Mouse (Mus musculus): Measurements from ENCODE around the gene Gbp8. TPM values are rescaled to one million over a fixed set of nuclear protein-coding genes. Genes with fewer than 3 reads are reported as not detected.
"Not testable (repeated sequence)": the region's sequence is repeated elsewhere in the genome, so short reads cannot be mapped to it uniquely, and the experiment has no call there.

Gbp8 gene
- polyA plus RNA-seq (2015; fragmentation: Nextera tagmentation; extraction: Ambion mirVana) = 1.6 and 1.9 TPM in 2 replicates

DNA sequence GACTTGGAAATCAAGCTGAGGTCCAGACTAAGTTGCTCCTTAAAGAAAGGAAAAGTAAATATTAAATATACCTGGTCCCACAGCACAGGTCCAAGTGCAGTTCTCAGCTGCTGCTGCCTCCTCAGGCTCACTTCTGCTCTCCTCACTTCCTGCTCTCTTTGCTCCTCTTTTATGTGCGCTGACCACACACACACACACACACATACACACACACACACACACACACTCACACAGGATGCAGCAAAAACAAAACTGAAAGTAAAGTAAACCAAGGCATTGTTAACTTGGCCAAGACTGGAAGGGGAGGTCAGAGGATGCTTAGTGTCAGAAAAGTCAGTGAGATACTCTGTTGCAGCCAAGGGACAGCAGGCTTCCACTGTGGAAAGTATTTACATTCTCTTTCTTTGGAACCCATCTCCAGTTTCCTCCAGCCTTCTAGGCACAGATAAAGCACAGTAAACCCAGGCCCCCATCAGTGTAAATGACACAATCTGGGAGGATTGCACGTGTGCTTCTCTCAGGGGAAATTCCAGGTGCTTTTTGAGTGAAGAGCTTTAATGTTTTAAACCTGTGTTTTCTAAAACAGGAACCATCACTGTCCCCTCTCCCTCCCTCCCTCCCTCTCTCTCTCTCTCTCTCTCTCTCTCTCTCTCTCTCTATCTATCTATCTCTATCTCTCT is at the start of gene Gbp8, which contains the start of the genes Gbp9 and Gbp4:
TSS of gene Gbp8 (minus strand) at position 132 of the 680 bp plus-strand sequence.
TSS of gene Gbp9 (minus strand) at position 131 of the 680 bp plus-strand sequence.
TSS of gene Gbp4 (minus strand) at position 178 of the 680 bp plus-strand sequence.
- WGBS = 18% methylated on average over 2 of the region's 2 CpGs
- not testable (repeated sequence) for H3K36me3 ChIP-seq; H3K27ac ChIP-seq; H3K4me2 ChIP-seq (replicated peaks); H3K9ac ChIP-seq; H3K27me3 ChIP-seq (replicated peaks); H3K4me3 ChIP-seq (replicated peaks); ATAC-seq; H3K9me3 ChIP-seq; H3K4me1 ChIP-seq (replicated peaks)

DNA sequence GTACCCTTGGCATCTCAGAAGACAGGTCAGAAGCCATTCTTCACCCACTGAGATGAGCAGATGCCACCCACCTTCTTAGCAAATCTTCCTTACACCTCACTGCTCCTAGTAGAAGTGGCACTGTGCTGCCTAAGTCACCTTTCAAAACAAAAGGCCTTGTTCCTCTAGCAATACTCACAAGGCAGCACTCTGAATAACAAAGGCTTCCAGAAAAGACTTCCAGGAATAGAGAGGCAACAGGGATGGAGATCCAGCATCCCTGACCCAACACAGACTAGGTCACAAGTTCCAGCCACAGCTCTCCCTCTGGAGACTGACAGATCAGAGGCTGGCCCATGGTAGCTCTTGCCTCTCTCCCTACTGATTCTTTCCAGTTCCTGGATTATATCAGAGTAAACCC is 42.1 kb upstream of the Gbp8 start:
- Histone ChIP-seq H3K27ac (no peak overlapping the region), H3K9me3 (no peaks in the 10 kb centered on the region), H3K9ac (no peak overlapping the region), H3K27me3 (replicated peaks) (no peaks in the 10 kb centered on the region), H3K4me1 (replicated peaks) (no peaks in the 10 kb centered on the region), H3K4me2 (replicated peaks) (no peak overlapping the region), H3K36me3 (no peaks in the 10 kb centered on the region), H3K4me3 (replicated peaks) (no peak overlapping the region)
- ATAC-seq = no peak

DNA sequence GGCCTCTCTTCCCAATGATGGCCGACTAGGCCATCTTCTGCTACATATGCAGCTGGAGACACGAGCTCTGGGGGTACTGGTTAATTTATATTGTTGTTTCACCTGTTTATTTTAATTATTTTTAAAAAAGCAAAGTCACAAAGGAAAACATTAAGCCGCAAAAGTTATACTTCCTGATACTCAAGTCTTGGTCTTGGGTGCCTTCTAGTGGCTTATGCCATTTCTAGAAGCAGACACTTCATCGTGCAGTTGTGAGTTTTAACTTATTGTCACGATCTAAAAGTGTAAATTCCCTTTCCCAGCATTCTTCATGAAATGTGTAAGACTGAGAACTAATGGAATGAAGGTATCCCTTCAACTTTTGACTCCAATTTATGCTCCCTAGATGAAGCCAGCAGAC is 17.2 kb upstream of the Gbp8 start:
- no peaks in the 10 kb centered on the region for H3K9me3 ChIP-seq
- H3K27me3 ChIP-seq (replicated peaks) = no peaks in the 10 kb centered on the region
- H3K4me1 ChIP-seq (replicated peaks) = no peaks in the 10 kb centered on the region
- ATAC-seq = no peak
- H3K4me2 ChIP-seq (replicated peaks) = no peak overlapping the region
- H3K4me3 ChIP-seq (replicated peaks) = no peak overlapping the region
- WGBS = 85% methylated on average over 5 of the region's 5 CpGs
- H3K9ac ChIP-seq = no peak overlapping the region
- no peaks in the 10 kb centered on the region for H3K36me3 ChIP-seq
- H3K27ac ChIP-seq = no peak overlapping the region

DNA sequence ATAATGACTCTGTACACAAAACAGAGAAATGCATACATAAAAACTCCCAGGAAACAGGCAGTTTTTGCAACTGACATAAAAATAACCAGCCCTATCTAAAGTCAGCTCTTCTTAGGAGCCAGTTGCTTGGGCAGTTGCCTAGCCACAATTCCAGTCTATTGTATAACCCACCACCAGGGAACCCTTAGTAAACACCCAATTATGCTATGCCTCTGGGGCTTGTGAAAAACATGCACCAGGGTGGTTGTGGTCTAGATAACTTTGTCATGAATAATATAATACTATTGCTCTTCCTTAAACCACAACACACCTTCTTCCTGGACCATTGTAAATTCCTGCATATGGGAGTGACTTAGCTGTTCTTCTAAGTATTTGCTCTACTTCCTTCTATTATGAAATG is 14.7 kb upstream of the Gbp8 start:
- H3K9ac ChIP-seq = no peak overlapping the region
- no peak overlapping the region for H3K4me3 ChIP-seq (replicated peaks)
- no peak overlapping the region for H3K4me2 ChIP-seq (replicated peaks)
- H3K4me1 ChIP-seq (replicated peaks) = no peaks in the 10 kb centered on the region
- no peaks in the 10 kb centered on the region for H3K27me3 ChIP-seq (replicated peaks)
- no peak overlapping the region for H3K27ac ChIP-seq
- no peaks in the 10 kb centered on the region for H3K36me3 ChIP-seq
- no peaks in the 10 kb centered on the region for H3K9me3 ChIP-seq
- ATAC-seq = no peak

DNA sequence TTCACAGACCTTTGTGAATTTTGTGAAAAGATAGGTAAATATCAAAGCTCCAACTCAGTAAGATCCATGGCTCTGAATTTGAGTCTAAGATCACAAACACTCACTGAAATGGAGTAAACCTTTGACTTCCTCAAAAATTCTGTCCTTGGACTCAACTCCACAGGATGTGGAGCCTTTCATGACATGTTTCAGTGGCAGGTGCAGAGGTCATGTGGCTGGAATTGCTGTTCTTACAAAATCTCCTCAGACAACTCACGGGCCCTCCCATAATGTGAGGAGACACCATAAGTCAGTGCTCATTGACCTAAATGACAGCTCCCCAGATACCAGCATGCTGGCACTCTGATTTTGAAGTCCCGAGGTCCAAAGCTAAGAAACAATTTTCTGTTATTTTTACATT is 8.7 kb upstream of the Gbp8 start:
- H3K4me1 ChIP-seq (replicated peaks); H3K27me3 ChIP-seq (replicated peaks); H3K9ac ChIP-seq; H3K9me3 ChIP-seq; H3K27ac ChIP-seq; ATAC-seq; H3K4me3 ChIP-seq (replicated peaks); H3K36me3 ChIP-seq; H3K4me2 ChIP-seq (replicated peaks): not testable (repeated sequence)
- WGBS = 65% methylated on average over 2 of the region's 2 CpGs

DNA sequence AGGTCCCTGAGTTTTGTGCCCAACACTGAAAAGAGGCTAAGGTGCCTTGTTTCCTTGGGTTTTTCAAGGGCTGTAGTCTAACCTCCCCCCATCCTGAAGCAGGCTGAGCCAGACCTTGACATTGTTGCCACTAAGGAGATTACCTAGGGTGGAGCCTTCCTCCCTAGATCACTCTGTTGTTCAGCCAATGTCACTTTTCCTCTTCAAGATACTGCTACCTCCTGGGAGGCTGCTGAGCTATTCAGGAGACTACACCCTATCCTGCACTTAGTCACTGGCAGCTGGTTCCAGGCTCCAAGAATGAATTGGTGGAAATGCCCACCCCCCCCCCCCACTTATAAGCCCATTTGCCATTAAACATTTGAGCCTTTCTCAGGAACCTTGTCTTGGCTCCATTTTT is 7.1 kb upstream of the Gbp8 start:
- H3K9me3 ChIP-seq = no peaks in the 10 kb centered on the region
- no peak overlapping the region for H3K4me2 ChIP-seq (replicated peaks)
- H3K36me3 ChIP-seq = no peaks in the 10 kb centered on the region
- H3K27me3 ChIP-seq (replicated peaks) = no peaks in the 10 kb centered on the region
- H3K4me1 ChIP-seq (replicated peaks) = no peaks in the 10 kb centered on the region
- H3K4me3 ChIP-seq (replicated peaks) = no peak overlapping the region
- ATAC-seq = no peak
- H3K27ac ChIP-seq = no peak overlapping the region
- H3K9ac ChIP-seq = no peak overlapping the region

DNA sequence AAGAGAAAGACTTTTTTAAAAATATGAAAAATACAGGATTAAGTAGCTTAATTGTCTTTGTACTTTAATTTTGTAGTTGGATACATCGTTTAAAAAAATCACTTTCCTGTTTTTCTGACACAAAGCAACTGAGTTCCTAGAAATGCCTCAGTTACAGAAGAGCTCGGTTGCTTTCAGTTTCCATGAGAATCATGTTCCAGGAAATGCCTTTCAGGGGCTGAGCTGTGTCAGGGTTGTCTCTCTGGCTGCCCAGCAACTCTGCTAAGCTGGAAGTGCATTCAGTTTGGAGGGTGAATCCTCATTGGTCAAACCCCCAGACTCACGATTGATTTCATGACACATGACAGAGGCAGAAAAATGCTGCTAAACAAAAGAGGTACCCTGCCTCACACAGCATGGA is 6.4 kb upstream of the Gbp8 start:
- not testable (repeated sequence) for H3K9me3 ChIP-seq; H3K27ac ChIP-seq; H3K9ac ChIP-seq; ATAC-seq; H3K36me3 ChIP-seq; H3K4me3 ChIP-seq (replicated peaks); H3K4me1 ChIP-seq (replicated peaks); H3K27me3 ChIP-seq (replicated peaks); H3K4me2 ChIP-seq (replicated peaks)
- 33% methylated on average over 3 of the region's 3 CpGs for WGBS

DNA sequence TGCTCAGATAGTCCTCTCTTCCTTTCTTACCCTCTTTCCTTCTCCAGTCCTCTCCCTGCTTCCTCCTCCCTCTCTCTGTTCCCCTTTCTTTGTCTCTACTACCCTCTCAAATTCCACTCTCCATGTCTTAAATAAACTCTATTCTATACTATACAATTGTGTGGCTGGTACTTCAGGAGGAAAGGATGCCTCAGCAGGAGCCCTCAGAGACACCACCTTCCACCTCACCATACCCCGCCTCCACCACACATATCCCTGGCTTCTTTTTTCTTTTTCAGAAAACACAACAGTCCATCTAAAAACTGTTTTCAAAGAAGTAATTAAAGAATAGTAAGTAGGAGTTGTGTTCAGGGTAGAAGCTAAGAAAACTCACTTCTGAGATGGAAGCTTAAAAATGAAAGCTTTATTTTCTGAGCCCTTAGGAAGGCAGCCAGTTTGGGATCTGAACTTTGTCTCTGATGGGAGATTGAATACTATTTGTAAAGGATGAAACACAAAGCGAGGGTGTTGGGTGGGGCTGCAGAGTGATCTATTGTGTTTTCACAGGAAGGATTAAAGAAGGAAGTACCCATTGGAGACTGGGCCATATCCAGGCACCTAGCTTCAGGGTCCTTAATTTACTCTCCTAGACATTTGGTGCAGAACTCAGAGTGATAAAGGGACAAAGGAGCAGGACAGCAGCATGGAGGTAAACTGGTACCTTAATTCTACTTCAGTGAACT is 910 bp upstream of the Gbp8 start:
- not testable (repeated sequence) for H3K27me3 ChIP-seq (replicated peaks); H3K4me3 ChIP-seq (replicated peaks); H3K9me3 ChIP-seq; H3K4me2 ChIP-seq (replicated peaks); H3K9ac ChIP-seq; H3K36me3 ChIP-seq; H3K4me1 ChIP-seq (replicated peaks); ATAC-seq; H3K27ac ChIP-seq
- 60% methylated on average over 2 of the region's 2 CpGs for WGBS

DNA sequence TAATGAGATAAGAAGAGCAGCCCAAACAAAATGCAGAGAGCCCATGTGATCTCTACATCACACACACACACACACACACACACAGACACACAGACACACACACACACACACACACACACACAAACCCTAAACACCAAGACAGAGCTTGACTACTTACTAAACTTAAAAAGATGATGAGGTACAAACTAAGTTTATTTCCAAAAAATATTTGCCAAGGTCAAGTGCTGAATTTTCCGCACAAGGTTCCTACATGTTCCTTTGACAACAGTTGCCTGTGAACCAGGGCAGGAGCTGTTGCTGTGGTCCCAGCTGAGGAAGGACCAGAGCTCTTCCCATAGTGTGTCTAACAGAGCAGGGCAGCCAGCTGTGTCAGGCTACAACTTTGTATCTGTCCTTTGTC is 434 bp downstream of the Gbp8 start:
- no peaks in the 10 kb centered on the region for H3K27me3 ChIP-seq (replicated peaks)
- H3K27ac ChIP-seq = no peak overlapping the region
- no peak for ATAC-seq
- no peak overlapping the region for H3K4me2 ChIP-seq (replicated peaks)
- no peak overlapping the region for H3K9ac ChIP-seq
- no peak overlapping the region for H3K4me3 ChIP-seq (replicated peaks)
- H3K36me3 ChIP-seq = no peaks in the 10 kb centered on the region
- H3K9me3 ChIP-seq = no peaks in the 10 kb centered on the region
- 76% methylated on average over 1 of the region's 1 CpGs for WGBS
- H3K4me1 ChIP-seq (replicated peaks) = no peaks in the 10 kb centered on the region

DNA sequence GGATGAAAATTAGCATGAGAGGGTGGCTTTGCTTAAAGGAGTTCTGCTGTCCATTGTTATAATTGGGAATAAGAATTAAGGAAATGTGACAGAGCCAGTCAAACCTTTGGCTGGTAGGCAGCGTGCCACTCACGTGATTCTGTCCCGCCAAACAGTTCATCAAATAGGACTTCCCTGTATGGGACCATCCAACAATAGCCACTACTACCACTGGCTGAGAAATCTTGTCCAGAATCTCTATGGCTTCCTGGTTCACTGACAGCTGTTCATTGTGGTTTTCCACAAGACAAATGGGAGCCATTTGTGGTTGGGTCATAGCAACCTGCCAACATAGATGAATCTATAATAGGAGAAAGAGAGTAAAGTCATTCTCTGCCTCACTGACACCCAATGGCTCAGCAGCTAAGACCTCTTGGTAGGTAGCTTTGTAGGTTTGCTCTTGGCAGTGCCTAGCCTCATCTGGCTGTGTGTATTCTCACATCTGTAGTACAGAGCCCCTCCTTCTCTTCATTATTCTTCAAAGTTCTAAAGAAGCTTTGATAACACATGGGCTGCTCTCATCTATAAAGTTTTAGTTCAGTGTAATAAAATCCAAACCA is 2.5 kb downstream of the Gbp8 start:
- not testable (repeated sequence) for H3K9me3 ChIP-seq; H3K4me3 ChIP-seq (replicated peaks); H3K36me3 ChIP-seq; ATAC-seq; H3K4me1 ChIP-seq (replicated peaks); H3K9ac ChIP-seq; H3K27ac ChIP-seq; H3K4me2 ChIP-seq (replicated peaks); H3K27me3 ChIP-seq (replicated peaks)
- 95% methylated on average over 3 of the region's 3 CpGs for WGBS

DNA sequence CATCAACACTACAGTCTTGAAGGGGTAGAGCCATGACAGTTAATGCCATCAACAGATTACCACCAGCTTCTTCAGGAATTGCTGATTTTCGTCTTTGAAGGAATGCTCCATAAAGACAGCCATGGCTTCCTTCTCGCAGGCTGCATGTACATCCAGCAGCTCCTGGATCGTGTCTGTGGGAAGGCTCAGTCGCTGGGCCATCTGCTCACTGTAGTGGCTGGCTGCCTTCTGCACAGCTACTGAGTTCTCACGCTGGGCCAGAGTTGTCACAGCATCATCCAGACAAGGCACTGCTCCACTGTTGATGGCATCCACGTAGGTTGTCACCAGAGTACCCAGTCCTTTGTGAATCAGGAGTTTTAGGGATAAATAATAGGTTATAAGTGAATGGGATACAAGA is 17.6 kb downstream of the Gbp8 start:
- not testable (repeated sequence) for H3K27ac ChIP-seq; H3K9me3 ChIP-seq; H3K4me3 ChIP-seq (replicated peaks); H3K36me3 ChIP-seq; ATAC-seq; H3K4me2 ChIP-seq (replicated peaks); H3K9ac ChIP-seq; H3K27me3 ChIP-seq (replicated peaks); H3K4me1 ChIP-seq (replicated peaks)
- WGBS = 82% methylated on average over 6 of the region's 6 CpGs

DNA sequence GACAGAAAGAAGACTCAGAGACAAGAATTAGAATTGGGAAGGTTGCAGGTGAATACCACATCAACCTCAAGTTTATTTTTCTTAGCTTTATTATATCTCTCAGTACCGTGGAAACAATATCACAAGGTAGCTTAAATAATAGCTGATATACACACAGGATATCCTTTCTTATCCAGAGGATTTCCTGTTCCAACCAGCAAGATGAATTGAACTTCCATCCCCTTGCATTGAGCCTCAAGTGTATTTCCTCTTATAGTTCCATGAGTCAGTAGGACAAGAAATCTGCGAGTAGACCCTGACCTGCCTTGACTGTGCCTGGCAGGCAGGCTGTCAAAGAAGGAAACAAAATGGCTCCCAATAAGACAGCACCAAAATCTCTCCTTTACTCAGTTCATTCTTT is 23.6 kb downstream of the Gbp8 start:
- no peaks in the 10 kb centered on the region for H3K36me3 ChIP-seq
- no peak overlapping the region for H3K4me3 ChIP-seq (replicated peaks)
- no peaks in the 10 kb centered on the region for H3K9me3 ChIP-seq
- H3K27ac ChIP-seq = no peak overlapping the region
- 78% methylated on average over 2 of the region's 2 CpGs for WGBS
- H3K27me3 ChIP-seq (replicated peaks) = no peaks in the 10 kb centered on the region
- H3K4me1 ChIP-seq (replicated peaks) = no peaks in the 10 kb centered on the region
- no peak overlapping the region for H3K4me2 ChIP-seq (replicated peaks)
- no peak for ATAC-seq
- H3K9ac ChIP-seq = no peak overlapping the region

DNA sequence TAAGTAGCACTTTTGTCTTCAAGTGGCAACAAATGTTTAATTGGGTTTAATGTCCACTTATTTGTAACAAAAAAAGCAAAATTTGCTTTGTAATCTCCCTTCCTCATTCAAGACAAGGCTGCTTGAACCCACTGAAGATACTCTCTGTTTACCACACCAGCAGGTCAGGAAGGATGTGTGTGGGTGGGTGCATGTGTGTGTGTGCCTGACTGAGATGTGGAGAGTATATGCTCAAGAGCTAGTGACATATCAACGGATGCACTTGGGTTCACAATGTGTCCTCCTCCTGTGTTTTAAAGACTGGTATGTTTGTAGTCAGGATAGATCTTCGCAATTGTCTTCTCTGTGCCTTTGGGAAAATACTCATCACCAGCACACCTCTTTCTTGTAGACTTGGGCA is 24.6 kb downstream of the Gbp8 start:
- Histone ChIP-seq H3K4me2 (replicated peaks) (no peak overlapping the region), H3K9ac (no peak overlapping the region), H3K36me3 (no peaks in the 10 kb centered on the region), H3K4me1 (replicated peaks) (no peaks in the 10 kb centered on the region), H3K27me3 (replicated peaks) (no peaks in the 10 kb centered on the region), H3K9me3 (no peaks in the 10 kb centered on the region), H3K27ac (no peak overlapping the region), H3K4me3 (replicated peaks) (no peak overlapping the region)
- ATAC-seq = no peak
- WGBS = 93% methylated on average over 2 of the region's 2 CpGs

All from intestine, embryonic 15.5 days (tissue).